In the genomic region with DNA sequence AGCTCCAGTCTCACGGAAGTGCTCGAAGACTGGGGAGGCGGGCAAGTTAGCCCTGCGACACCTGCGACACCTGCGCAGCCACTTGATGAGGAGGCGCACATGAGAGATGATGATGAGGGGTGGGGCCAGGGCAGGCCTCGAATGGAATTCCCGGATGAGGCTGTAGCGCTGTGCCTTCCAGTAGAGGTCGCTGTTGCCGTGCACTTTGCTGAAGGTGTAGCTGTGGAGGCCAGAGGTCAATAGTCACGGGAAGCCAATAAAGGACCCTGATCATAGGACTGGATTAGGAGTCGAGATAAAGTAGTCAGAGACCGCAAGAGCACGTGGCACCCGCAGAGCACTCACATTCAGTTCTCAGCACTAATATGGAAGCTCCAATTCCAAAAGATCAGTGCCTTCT, we compare ENCODE assay signal across 8 mouse cellular contexts. TPM values are rescaled to one million over a fixed set of nuclear protein-coding genes. Genes with fewer than 3 reads are reported as not detected.
DNase-seq lines count a peak whose midpoint lies in the region; ATAC-seq lines count a peak whose summit lies in the region.

No protein-coding gene starts in this region.

- H3K4me2 ChIP-seq in forebrain, embryonic 15.5 days (replicated peaks), result peak overlapping the region; percentile 38
- H3K4me2 ChIP-seq in hindbrain, embryonic 16.5 days (ENCODE audit: low read length), result peak overlapping the region; percentile 49

- peak overlapping the region; percentile 27 for H3K4me3 ChIP-seq in forebrain, embryonic 15.5 days
- H3K4me3 ChIP-seq in hindbrain, embryonic 16.5 days (ENCODE audit: low read length), result peak overlapping the region; percentile 17

- peaks cover 28% of the 10 kb centered on the region for H3K4me1 ChIP-seq in forebrain, embryonic 15.5 days
- H3K4me1 ChIP-seq in hindbrain, embryonic 16.5 days (ENCODE audit: control insufficient read depth, insufficient read depth, low read depth, low read length), result peaks cover 11% of the 10 kb centered on the region

- no peak overlapping the region for H3K27ac ChIP-seq in forebrain, embryonic 15.5 days (replicated peaks)
- no peak overlapping the region for H3K27ac ChIP-seq in hindbrain, embryonic 16.5 days (ENCODE audit: low read depth, low read length)

- H3K9me3 ChIP-seq in forebrain, embryonic 15.5 days, result no peaks in the 10 kb centered on the region
- H3K9me3 ChIP-seq in hindbrain, embryonic 16.5 days (ENCODE audit: control insufficient read depth, low read length), result no peaks in the 10 kb centered on the region

- H3K9ac ChIP-seq in forebrain, embryonic 15.5 days (replicated peaks), result no peak overlapping the region
- peak overlapping the region; percentile 40; the same call in 1 of the 2 replicates for H3K9ac ChIP-seq in hindbrain, embryonic 16.5 days (ENCODE audit: low read depth, low read length)

- 3% methylated on average over 17 of the region's 17 CpGs for WGBS in forebrain, embryonic 15.5 days
- 8% methylated on average over 17 of the region's 17 CpGs for WGBS in hindbrain, embryonic 16.5 days

- ATAC-seq in forebrain, embryonic 15.5 days (replicated peaks), result no peak
- peak; percentile 35; the same call in 1 of the 2 replicates for ATAC-seq in hindbrain, embryonic 16.5 days
- no peak for ATAC-seq in activated CD4-positive, CD25-positive, alpha-beta regulatory T cell, adult 4 months

- peak; percentile 34 for DNase-seq in T-cell, adult 2 months (ENCODE audit: low spot score)
- DNase-seq in cerebellum, adult 11-12 months, result peak; percentile 86
- DNase-seq in left cerebral cortex, adult 11 months (ENCODE audit: low spot score), result peak; percentile 71
- peak; percentile 79 for DNase-seq in lung, postnatal 14 days
- peak; percentile 60 for DNase-seq in retina, postnatal 7 days (ENCODE audit: low read depth, low spot score)

- H3K36me3 ChIP-seq in forebrain, embryonic 15.5 days, result no peaks in the 10 kb centered on the region
- H3K36me3 ChIP-seq in hindbrain, embryonic 16.5 days (ENCODE audit: control insufficient read depth, insufficient read depth, low read length), result peaks cover 5% of the 10 kb centered on the region; the same call in 1 of the 2 replicates

- H3K27me3 ChIP-seq in forebrain, embryonic 15.5 days, result no peaks in the 10 kb centered on the region
- H3K27me3 ChIP-seq in hindbrain, embryonic 16.5 days (replicated peaks; ENCODE audit: control insufficient read depth, insufficient read depth, low read length), result no peaks in the 10 kb centered on the region

RNA-seq across cellular contexts. Expression of a gene that starts 28.0 kb away (rescaled TPM):
- not detected in 2 replicates for polyA plus RNA-seq in forebrain, embryonic 15.5 days (2015; fragmentation: Nextera tagmentation; extraction: Ambion mirVana)
- not detected in 2 replicates for polyA plus RNA-seq in hindbrain, embryonic 16.5 days (2015; fragmentation: Nextera tagmentation; extraction: Ambion mirVana)
- not detected for polyA plus RNA-seq in activated CD4-positive, CD25-positive, alpha-beta regulatory T cell, adult 4 months (2017; shearing (Covaris generic))

RNA-seq across cellular contexts. Expression of a gene that starts 28.3 kb away (rescaled TPM):
- polyA plus RNA-seq in forebrain, embryonic 15.5 days (2015; fragmentation: Nextera tagmentation; extraction: Ambion mirVana), result 9.3 and 11.0 TPM in 2 replicates
- polyA plus RNA-seq in hindbrain, embryonic 16.5 days (2015; fragmentation: Nextera tagmentation; extraction: Ambion mirVana), result 13.3 and 14.2 TPM in 2 replicates
- 10 to 100 TPM; 21.7 to 27.8 TPM for polyA plus RNA-seq in activated CD4-positive, CD25-positive, alpha-beta regulatory T cell, adult 4 months (2017; shearing (Covaris generic))

RNA-seq across cellular contexts. Expression of a gene that starts 29.8 kb away (rescaled TPM):
- polyA plus RNA-seq in forebrain, embryonic 15.5 days (2015; fragmentation: Nextera tagmentation; extraction: Ambion mirVana), result 0.10 and 0.23 TPM in 2 replicates
- 0.28 and 0.72 TPM in 2 replicates for polyA plus RNA-seq in hindbrain, embryonic 16.5 days (2015; fragmentation: Nextera tagmentation; extraction: Ambion mirVana)
- polyA plus RNA-seq in activated CD4-positive, CD25-positive, alpha-beta regulatory T cell, adult 4 months (2017; shearing (Covaris generic)), result not detected

Comparison
In these comparisons a context has a peak if more than half of its experiments do, and no peak if none do; other contexts are left out.
1. DNase-seq: peak in every context shown above with its lines; median percentile 86 in cerebellum, adult 11-12 months; 79 in lung, postnatal 14 days; 71 in left cerebral cortex, adult 11 months; 60 in retina, postnatal 7 days; 34 in T-cell, adult 2 months.